Mouse (Mus musculus) gastrocnemius, adult 18-20 months (tissue): ENCODE results near the gene Sar1a. TPM values are rescaled to one million over a fixed set of nuclear protein-coding genes. Genes with fewer than 3 reads are reported as not detected.

ENCODE experiments used
- DNase-seq: peaks from one replicate; pipeline ENCODE4 v3.0.0; 2021; ENCODE audit warnings: low spot score
- total RNA-seq, 2 experiments: library from RNA; stranded (reverse); gene quantifications; 2 replicates each; pipeline ENCODE4 v1.2.3; 2021

Gene Sar1a
- total RNA-seq, 2 experiments from 2014 or later: 115 to 135 TPM

- DNase-seq: no peak
These were observed 9.3 kb upstream of the Sar1a start for GRCm38 (mm10) chr10:61670758-61671157.

- DNase-seq: no peak
These were observed 4.2 kb upstream of the Sar1a start for GRCm38 (mm10) chr10:61675935-61676334.

DNA sequence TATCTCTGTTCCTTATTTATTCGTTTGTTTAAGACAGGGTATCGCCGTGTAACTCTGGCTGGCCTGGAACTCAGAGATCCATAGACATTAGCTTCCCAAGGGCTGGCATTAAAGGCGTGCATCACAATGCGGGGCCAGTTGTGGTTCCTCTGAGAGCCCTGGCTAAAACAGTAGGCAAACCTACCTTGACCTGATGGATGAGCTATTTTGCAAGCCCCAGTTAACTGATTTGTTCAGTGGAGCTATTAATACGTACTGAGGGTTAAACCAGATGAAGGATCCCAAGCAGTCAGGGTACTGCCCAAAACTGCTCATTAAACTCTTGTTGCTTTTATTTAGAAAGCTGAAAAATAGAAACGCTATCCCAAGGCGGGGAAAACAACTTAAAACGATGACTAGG lies 554 bp upstream of the Sar1a start:
- no peak for DNase-seq

DNA sequence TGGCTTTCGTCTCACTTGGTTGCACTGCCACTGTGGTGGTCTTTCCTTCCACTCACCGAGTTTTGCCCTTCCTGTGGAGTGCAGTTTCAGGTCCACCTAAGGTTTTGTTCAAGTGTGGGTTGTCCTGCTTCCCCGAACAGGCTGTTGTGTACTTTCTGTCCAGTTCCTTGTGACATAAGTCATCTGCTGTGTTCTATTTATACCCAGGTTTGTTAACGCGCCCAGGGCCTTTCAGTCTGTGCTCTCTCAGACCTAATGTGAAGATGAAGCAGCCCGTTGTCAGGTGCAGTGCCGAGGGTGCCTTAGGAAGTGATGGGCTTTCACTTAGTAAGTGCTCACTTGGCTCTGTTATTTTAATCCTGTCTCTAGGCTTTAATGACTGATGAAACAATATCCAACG lies 9.3 kb downstream of the Sar1a start:
- peak; percentile 58 for DNase-seq

GRCm38 (mm10) chr10:61693563-61693962 lies 13.5 kb downstream of the Sar1a start:
- no peak for DNase-seq

GRCm38 (mm10) chr10:61694870-61695670 lies 15.0 kb downstream of the Sar1a start, which contains the start of gene Tysnd1:
Gene Tysnd1 (plus strand): TSS chr10:61695514.
- peak; percentile 95 for DNase-seq

- no peak for DNase-seq
These were observed 15.8 kb downstream of the Sar1a start for GRCm38 (mm10) chr10:61695703-61696559.

- no peak for DNase-seq
These were observed 16.4 kb downstream of the Sar1a start for GRCm38 (mm10) chr10:61696560-61696823.

- no peak for DNase-seq
These were observed 16.9 kb downstream of the Sar1a start for GRCm38 (mm10) chr10:61697028-61697427.

GRCm38 (mm10) chr10:61704663-61705062 lies 24.6 kb downstream of the Sar1a start:
- DNase-seq: no peak

GRCm38 (mm10) chr10:61706412-61707375 lies 26.6 kb downstream of the Sar1a start:
- DNase-seq: no peak

DNA sequence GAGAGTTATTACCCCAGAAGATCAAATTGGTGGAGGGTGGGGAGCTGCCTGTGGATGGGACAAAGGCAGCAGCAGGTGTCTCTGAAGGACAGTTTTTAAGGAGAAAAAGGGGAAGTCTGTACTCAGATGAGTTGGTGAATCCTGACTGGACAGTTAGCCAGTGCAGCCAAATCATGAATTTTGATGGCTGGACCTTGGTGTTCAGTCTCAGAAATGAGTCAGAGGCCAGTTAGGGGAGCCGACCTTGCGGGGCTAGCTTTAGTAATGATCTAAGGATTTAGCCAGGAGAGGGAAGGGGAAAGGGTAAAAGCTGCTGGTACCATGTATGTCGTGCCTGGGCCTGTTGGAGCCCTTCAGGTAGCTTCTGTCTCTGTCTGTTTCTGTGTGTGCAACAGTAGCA lies 33.5 kb downstream of the Sar1a start:
- no peak for DNase-seq

GRCm38 (mm10) chr10:61714146-61714545 lies 34.0 kb downstream of the Sar1a start:
- DNase-seq: no peak

GRCm38 (mm10) chr10:61714771-61715461 lies 34.8 kb downstream of the Sar1a start, which contains the start of gene Aifm2:
Gene Aifm2 (plus strand): TSS chr10:61715263.
- peak; percentile 72 for DNase-seq

DNA sequence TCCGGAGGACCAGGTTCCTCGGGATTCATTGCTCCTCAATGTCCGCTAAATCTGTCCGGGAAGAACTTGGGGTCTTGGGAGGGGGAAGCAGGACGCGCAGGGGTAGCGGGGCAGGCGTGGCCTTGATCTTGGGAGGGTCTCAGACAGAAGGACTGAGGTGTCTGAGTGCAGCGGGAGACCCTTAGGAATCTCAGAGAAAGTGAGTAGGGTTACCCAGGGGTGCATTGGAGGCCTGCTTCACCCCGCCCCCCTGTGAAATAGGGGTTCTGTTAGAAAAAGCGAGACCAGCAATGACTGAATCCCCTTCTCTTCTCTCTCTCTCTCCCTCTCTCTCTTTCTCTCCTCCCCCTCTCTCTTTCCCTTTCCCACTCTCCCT lies 35.4 kb downstream of the Sar1a start:
- DNase-seq: no peak

DNA sequence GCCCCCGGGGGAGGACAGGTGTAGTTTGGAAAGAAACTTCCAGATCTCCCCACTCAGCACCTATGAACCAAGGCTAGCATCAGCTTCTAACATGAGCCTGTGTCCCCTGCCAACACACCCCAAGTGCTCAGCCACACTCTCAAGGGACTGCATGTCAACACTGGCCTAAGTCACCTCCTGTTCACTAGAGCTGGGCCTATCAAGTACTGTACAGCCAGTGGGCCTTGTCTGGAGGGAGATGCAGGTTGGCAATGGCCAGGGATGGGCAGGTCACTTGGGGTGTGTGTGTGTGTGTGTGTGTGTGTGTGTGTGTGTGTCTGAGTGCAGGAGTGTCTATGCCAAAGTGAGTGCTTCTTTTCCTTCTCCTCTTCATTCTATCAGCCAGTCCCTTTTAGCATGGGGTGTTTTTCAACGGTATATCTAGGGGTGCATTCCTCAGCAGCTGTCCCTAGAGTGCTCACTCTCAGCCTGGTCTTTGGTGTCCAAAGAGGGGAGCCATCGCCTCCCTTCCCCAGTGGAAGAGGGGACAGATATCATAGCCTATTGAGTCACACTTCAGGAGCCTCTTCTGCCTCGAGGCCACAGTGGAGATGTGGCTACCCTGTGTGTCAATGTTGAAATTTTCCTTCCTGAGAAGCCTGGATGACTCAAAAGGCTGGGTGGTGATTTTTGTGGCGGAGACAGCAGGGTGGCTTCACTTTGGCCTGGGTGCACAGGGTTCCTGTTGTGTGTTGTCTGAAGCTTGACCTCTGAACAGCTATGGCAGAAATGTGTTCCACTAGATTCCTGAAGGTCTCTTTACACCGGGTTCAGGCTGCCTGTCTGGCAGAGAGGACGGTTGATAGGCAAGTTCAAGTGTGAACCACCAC lies 36.1 kb downstream of the Sar1a start:
- DNase-seq: no peak

GRCm38 (mm10) chr10:61717406-61718296 lies 37.6 kb downstream of the Sar1a start:
- DNase-seq: no peak

DNA sequence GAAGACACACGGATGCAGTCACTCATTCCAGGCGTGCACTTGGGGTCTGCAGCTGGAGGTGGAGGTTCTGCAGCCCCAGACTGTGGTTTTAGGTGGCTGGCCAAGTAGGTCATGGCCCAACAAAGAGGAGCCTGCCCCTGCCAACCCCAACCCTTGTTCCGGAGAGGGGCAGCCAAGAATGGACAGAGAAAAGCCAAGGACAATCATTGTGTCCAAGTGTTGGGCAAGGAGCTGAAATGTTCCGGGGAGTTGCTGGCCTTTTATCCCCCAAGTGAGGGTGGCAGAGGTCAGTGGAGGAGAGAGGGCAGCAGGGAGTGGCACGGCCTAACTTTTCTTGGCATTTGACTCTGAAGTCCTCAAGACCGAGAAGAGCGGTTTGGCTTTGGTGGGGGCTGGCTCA lies 40.2 kb downstream of the Sar1a start:
- DNase-seq: no peak

- no peak for DNase-seq
These were observed 42.1 kb downstream of the Sar1a start for GRCm38 (mm10) chr10:61722215-61722614.
